Mouse (Mus musculus) bone marrow, adult 2 months (tissue): ENCODE measurements around the gene Fezf2. TPM values are rescaled to one million over a fixed set of nuclear protein-coding genes. Genes with fewer than 3 reads are reported as not detected.

Experiments
- H3K27ac ChIP-seq: fragments of 200-500 bp; 2 replicates; pipeline ENCODE4 v1.5.1; 2012; ENCODE audit warnings: low read depth, mild to moderate bottlenecking, control low read depth, inconsistent platforms, low read length; ENCODE audit not compliant: control insufficient read depth, poor library complexity, insufficient read depth
- H3K4me1 ChIP-seq: fragments of 200-500 bp; 2 replicates; pipeline ENCODE4 v1.6.1; 2011; ENCODE audit warnings: low read length; ENCODE audit not compliant: control insufficient read depth, insufficient read depth
- H3K4me3 ChIP-seq: fragments of 200-500 bp; replicated peaks from 2 replicates; pipeline ENCODE3; 2011; ENCODE audit warnings: mild to moderate bottlenecking, low read depth, low read length, control low read depth; ENCODE audit not compliant: control insufficient read depth
- CTCF ChIP-seq: fragments of 200-500 bp; IDR thresholded peaks from 2 replicates; pipeline ENCODE4 v1.5.1; 2011; ENCODE audit warnings: low read length, control low read depth; ENCODE audit not compliant: control insufficient read depth, insufficient read depth
- POLR2A ChIP-seq: fragments of 200-500 bp; IDR thresholded peaks from 2 replicates; pipeline ENCODE4 v1.6.1; 2011; ENCODE audit warnings: low read depth, mild to moderate bottlenecking, control low read depth, low read length, borderline replicate concordance; ENCODE audit not compliant: control insufficient read depth
- WGBS: fragments of 180-500 bp; shearing (Covaris S2); methylation state at CpG from one replicate; pipeline ENCODE4 v1.1.7; 2018; 5-methylcytosine and 5-hydroxymethylcytosine counted together
- polyA plus RNA-seq: library from polyadenylated mRNA; stranded (reverse); fragments of >200 nt; gene quantifications from 2 replicates; pipeline ENCODE4 v1.2.4, GENCODE M21; 2011; ENCODE audit warnings: low replicate concordance; ENCODE audit not compliant: missing spikeins, insufficient read depth, insufficient read length

Gene Fezf2
- polyA plus RNA-seq = not detected in 2 replicates

GRCm38 (mm10) chr14:12348089-12348488, at the start of gene Fezf2:
Gene Fezf2 (minus strand): TSS chr14:12348189.
- 7% methylated on average over 2 of the region's 2 CpGs for WGBS
- TF ChIP-seq CTCF (no peak), POLR2A (no peak)
- Histone ChIP-seq H3K4me3 (no peak within 1 kb of the TSS), H3K27ac (no peak within 1 kb of the TSS), H3K4me1 (no peaks in the 10 kb centered on the region)

DNA sequence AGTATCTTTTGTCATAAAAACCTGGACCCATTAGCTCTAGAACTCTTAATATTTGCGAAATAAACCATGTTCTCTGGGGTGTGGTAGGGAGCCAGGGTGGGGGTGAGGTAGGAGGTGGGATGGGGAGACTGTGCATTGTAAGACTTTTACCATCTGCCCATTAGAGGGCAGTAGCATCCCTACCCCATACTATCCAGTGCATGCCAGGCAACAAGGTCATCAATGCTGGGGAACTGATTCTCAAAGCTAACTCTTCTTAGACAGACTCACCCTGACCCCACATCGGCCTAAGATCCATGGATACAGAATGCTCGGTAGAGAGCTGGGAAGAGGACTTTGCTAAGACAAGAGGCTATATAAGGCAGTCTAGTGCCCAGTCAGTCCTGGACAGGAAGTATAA, 49.6 kb upstream of the Fezf2 start:
- Histone ChIP-seq H3K27ac (no peak overlapping the region), H3K4me1 (no peaks in the 10 kb centered on the region), H3K4me3 (no peak overlapping the region)
- no peak for TF ChIP-seq POLR2A
- TF ChIP-seq CTCF = no peak
- WGBS = 75% methylated on average over 3 of the region's 3 CpGs

DNA sequence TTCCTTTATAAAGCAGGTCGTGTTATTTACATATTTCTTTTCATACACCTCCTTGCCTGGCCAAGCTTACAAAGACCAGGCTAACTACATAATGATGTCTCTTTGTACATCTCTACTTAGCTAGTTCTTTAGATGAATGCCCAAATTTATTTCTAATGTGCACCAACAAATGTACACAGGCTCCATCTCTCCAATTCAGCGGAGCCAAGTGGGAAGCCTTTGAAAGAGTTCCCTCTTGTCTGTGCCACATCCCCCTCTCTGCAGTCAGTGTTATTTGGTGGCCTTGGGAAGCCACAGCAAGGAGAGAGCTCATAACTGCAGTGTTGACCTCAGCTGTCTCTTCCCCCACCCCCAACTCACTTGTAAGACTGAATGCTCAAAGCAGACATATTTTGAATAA, 46.3 kb upstream of the Fezf2 start:
- TF ChIP-seq CTCF (no peak), POLR2A (no peak)
- WGBS = 77% methylated on average over 2 of the region's 2 CpGs
- Histone ChIP-seq H3K4me1 (no peaks in the 10 kb centered on the region), H3K4me3 (no peak overlapping the region), H3K27ac (no peak overlapping the region)

DNA sequence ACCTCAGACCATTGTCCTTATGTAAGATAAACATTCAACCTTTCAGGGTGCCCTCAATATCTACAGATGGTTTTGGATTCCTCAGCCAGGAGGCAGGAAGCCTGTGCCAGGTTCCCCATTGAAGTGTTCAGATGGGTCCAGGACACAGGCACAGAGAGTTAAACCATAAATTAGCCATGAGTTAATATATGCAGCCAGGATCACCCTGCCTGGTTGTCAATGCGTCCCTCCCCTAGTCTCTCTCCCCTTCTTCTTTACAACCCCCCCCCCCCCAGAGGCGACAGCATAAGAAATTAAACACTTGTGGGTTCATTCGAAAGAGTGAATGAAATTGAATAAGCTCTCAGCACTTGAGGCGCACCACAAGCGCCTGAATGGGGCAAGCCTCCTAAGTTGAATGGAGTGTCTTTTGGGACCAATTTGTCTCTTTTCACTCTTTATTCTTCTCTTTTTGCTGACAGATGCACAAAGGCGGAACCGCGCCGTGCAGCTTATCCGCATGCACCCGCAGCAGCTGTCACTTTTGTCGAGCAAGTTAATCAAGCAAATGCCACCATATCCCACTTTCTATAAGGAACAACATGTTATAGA, 45.4 kb upstream of the Fezf2 start:
- no peak for TF ChIP-seq POLR2A
- TF ChIP-seq CTCF = no peak
- 53% methylated on average over 12 of the region's 12 CpGs for whole genome bisulfite sequencing
- H3K4me1 ChIP-seq = no peaks in the 10 kb centered on the region
- H3K4me3 ChIP-seq = no peak overlapping the region
- no peak overlapping the region for H3K27ac ChIP-seq

DNA sequence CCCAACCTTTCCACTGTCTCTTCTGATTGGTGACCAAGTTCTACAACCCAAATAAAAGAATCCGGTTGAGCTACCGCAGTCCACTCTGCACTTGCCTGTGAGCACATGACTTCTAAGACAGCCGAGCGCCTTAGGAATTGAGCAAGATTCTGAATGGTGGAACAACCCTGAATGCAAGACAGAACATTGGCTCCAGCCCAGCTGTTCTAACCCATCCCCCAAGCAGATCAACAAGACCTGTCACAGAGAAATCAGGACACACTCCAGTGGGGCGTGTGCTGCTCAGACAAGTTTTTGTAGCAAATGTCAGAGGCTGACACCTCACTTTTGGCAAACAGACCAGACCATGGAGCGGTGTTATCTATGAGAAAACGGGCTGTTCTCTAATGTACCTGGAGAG, 43.2 kb upstream of the Fezf2 start:
- 80% methylated on average over 7 of the region's 7 CpGs for WGBS
- H3K4me3 ChIP-seq = no peak overlapping the region
- H3K27ac ChIP-seq = no peak overlapping the region
- no peaks in the 10 kb centered on the region for H3K4me1 ChIP-seq
- TF ChIP-seq CTCF = no peak

DNA sequence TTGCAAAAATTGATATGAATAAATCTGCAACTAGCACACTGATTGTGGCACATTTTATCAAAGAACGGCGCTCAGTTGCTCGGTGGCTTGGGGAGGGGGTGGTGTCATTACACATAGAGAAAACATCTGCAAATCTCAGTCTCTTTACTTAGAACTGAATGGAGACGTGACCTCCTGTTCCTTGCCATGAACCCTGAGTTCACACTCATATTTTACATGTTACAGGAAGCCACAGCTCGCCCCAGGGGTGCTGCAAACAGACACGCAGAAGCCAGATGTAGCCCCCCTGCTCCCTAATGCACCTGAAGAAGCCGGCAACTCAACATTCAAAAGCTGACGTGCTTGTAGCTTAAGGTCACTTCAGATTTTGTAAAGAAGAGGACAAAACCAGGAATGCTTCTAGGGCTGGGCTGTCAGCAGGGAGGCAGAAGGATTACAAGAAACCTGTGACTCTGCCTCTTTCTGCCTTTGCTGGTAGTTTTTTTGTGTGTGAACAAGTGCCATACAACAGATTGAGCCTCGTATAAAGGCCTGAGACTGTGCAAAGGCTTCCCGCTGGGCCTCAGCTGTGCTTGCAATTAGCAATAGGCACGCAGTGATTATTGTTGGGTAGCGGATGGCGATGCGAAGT, 40.9 kb upstream of the Fezf2 start:
- 69% methylated on average over 14 of the region's 14 CpGs for WGBS
- TF ChIP-seq POLR2A (no peak), CTCF (no peak)

DNA sequence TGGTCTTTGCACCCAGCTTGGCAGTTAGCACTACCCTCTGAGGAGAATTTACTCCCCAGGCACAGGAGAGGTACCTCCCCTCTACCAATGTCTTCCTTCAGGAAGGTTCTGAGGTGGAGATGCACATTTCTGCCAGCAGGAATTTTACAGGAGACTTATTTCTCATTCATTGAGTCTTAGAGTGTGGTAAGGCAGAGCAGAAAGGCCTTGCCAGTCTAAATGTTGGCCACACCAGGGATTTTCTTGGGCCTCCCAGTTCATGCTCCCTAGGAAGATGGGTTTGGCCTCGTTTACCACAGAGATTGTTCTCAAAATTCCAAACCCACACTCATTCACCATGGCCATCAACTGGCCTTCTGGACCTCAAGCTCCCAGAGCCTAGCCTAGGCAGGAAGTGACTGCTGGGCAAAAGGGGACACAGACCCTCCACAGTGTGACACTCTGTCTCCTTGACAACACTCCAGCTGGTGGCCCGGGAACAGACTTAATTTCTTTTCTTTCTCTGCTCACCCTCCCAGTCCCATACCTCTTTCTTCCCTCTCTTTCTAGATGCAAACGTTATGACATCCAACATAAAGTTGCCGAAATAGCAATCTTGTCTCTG, 40.3 kb upstream of the Fezf2 start:
- 48% methylated on average over 4 of the region's 4 CpGs for WGBS
- TF ChIP-seq POLR2A (no peak), CTCF (no peak)

More for the DNA sequence above, 40.9 kb upstream of the Fezf2 start:
- Histone ChIP-seq H3K27ac (no peak overlapping the region), H3K4me3 (no peak overlapping the region), H3K4me1 (no peaks in the 10 kb centered on the region)

GRCm38 (mm10) chr14:12387176-12387575, 39.2 kb upstream of the Fezf2 start:
- TF ChIP-seq POLR2A (no peak), CTCF (no peak)
- no peaks in the 10 kb centered on the region for H3K4me1 ChIP-seq
- 66% methylated on average over 6 of the region's 6 CpGs for WGBS
- H3K4me3 ChIP-seq = no peak overlapping the region
- no peak overlapping the region for H3K27ac ChIP-seq

More for the DNA sequence above, 40.3 kb upstream of the Fezf2 start:
- H3K4me1 ChIP-seq = no peaks in the 10 kb centered on the region
- no peak overlapping the region for H3K4me3 ChIP-seq
- no peak overlapping the region for H3K27ac ChIP-seq
